Mouse (Mus musculus) heart, postnatal 0 days (tissue): ENCODE measurements around the gene Fosl1. TPM values are rescaled to one million over a fixed set of nuclear protein-coding genes. Genes with fewer than 3 reads are reported as not detected.

ENCODE experiments used
- ATAC-seq: fragments of 200-750 bp; cut with Nextera tagmentation; 2 replicates; pipeline ENCODE4 v1.8.0; 2017; ENCODE audit warnings: low read depth, moderate number of reproducible peaks, moderate library complexity; ENCODE audit not compliant: insufficient read depth
- DNase-seq: peaks from one replicate; pipeline ENCODE4 v3.0.0-alpha.2; 2016; ENCODE audit warnings: low spot score
- H3K27ac ChIP-seq: fragments of 300-500 bp; sonication (generic); 2 replicates; pipeline ENCODE4 v1.5.1; 2014; ENCODE audit warnings: low read depth, mild to moderate bottlenecking
- H3K27me3 ChIP-seq: fragments of 300-500 bp; sonication (generic); 2 replicates; pipeline ENCODE4 v1.6.1; 2014; ENCODE audit warnings: low read length, mixed read lengths; ENCODE audit not compliant: control insufficient read depth, insufficient read depth
- H3K36me3 ChIP-seq: fragments of 300-500 bp; sonication (generic); replicated peaks from 2 replicates; pipeline ENCODE4 v1.6.1; 2014; ENCODE audit warnings: low read length, mixed read lengths; ENCODE audit not compliant: control insufficient read depth, insufficient read depth
- H3K4me1 ChIP-seq: fragments of 300-500 bp; sonication (generic); 2 replicates; pipeline ENCODE4 v1.6.1; 2014; ENCODE audit warnings: antibody characterized with exemption; ENCODE audit not compliant: control insufficient read depth, insufficient read depth
- H3K4me2 ChIP-seq: fragments of 300-500 bp; sonication (generic); 2 replicates; pipeline ENCODE4 v1.6.1; 2014; ENCODE audit warnings: low read depth, mild to moderate bottlenecking, low read length, moderate library complexity
- H3K4me3 ChIP-seq: fragments of 300-500 bp; sonication (generic); 2 replicates; pipeline ENCODE4 v1.5.1; 2014; ENCODE audit warnings: low read depth, low read length
- H3K9ac ChIP-seq: fragments of 300-500 bp; sonication (generic); replicated peaks from 2 replicates; pipeline ENCODE4 v1.6.1; 2014; ENCODE audit warnings: low read depth, low read length, mixed read lengths
- H3K9me3 ChIP-seq: fragments of 300-500 bp; sonication (generic); replicated peaks from 2 replicates; pipeline ENCODE4 v1.6.1; 2016; ENCODE audit warnings: low read length; ENCODE audit not compliant: control insufficient read depth
- CTCF ChIP-seq: IDR thresholded peaks from 2 replicates; pipeline ENCODE4 v1.5.1; 2016; ENCODE audit warnings: antibody characterized with exemption, control low read depth, low read depth
- EP300 ChIP-seq: IDR thresholded peaks from 2 replicates; pipeline ENCODE4 v1.6.1; 2016; ENCODE audit warnings: antibody characterized with exemption, low read depth
- whole genome bisulfite sequencing: fragments of 180-500 bp; shearing (Covaris S2); extraction: QIAGEN DNeasy Blood & Tissue Kit; methylation state at CpG from one replicate; pipeline ENCODE4 v1.1.7; 2014; 5-methylcytosine and 5-hydroxymethylcytosine counted together
- polyA plus RNA-seq: library from polyadenylated mRNA; unstranded; fragments of >200 nt; fragmentation: Nextera tagmentation; extraction: Ambion mirVana; gene quantifications from 2 replicates; pipeline ENCODE4 v1.2.1, GENCODE M21; 2015
- total RNA-seq: library from RNA; depleted of rRNA; stranded (reverse); fragments of >200 nt; gene quantifications from 2 replicates; pipeline ENCODE4 v1.2.3, GENCODE M21; 2014; ENCODE audit warnings: low replicate concordance

The Fosl1 gene
- total and polyA plus RNA-seq, 2 experiments from 2014 or later, result 0.12 TPM; not detected in 1

- Histone ChIP-seq H3K4me3 (peak overlapping the region; percentile 75), H3K27ac (peak overlapping the region; percentile 61), H3K9ac (peak overlapping the region; percentile 89; the same call in 1 of the 2 replicates), H3K9me3 (no peaks in the 10 kb centered on the region), H3K4me1 (peaks cover 24% of the 10 kb centered on the region), H3K27me3 (no peaks in the 10 kb centered on the region), H3K4me2 (peak overlapping the region; percentile 99), H3K36me3 (peaks cover 12% of the 10 kb centered on the region)
- ATAC-seq (no peak), DNase-seq (no peak)
- TF ChIP-seq EP300 (no peak), CTCF (no peak)
- WGBS, result 62% methylated on average over 8 of the region's 8 CpGs
Measured at GRCm38 (mm10) chr19:5455568-5455967, 8.2 kb downstream of the Fosl1 start.

- Histone ChIP-seq H3K9me3 (no peaks in the 10 kb centered on the region), H3K27ac (peak overlapping the region; percentile 98), H3K4me1 (peaks cover 30% of the 10 kb centered on the region), H3K36me3 (peaks cover 12% of the 10 kb centered on the region), H3K4me3 (peak overlapping the region; percentile 75), H3K9ac (peak overlapping the region; percentile 89), H3K27me3 (no peaks in the 10 kb centered on the region), H3K4me2 (peak overlapping the region; percentile 99)
- TF ChIP-seq CTCF (no peak), EP300 (peak; percentile 68; the same call in 1 of the 2 replicates)
- DNase-seq, result no peak
- peak; percentile 7 for ATAC-seq
- 2% methylated on average over 26 of the region's 26 CpGs for WGBS
Measured at GRCm38 (mm10) chr19:5456241-5456921, 9.0 kb downstream of the Fosl1 start.

- peak overlapping the region; percentile 99 for H3K4me2 ChIP-seq
- H3K9me3 ChIP-seq, result no peaks in the 10 kb centered on the region
- peak overlapping the region; percentile 75 for H3K4me3 ChIP-seq
- H3K27ac ChIP-seq, result peak overlapping the region; percentile 98
- peaks cover 31% of the 10 kb centered on the region for H3K4me1 ChIP-seq
- H3K36me3 ChIP-seq, result peaks cover 15% of the 10 kb centered on the region
- H3K27me3 ChIP-seq, result no peaks in the 10 kb centered on the region
- peak overlapping the region; percentile 89 for H3K9ac ChIP-seq
- WGBS, result under 1% methylated on average over 68 of the region's 70 CpGs
- ATAC-seq, result peak; percentile 86
- TF ChIP-seq CTCF (peak; percentile 2; the same call in 1 of the 2 replicates), EP300 (no peak)
- peak; percentile 98 for DNase-seq
Measured at GRCm38 (mm10) chr19:5456922-5457745, 9.8 kb downstream of the Fosl1 start.

GRCm38 (mm10) chr19:5457746-5458442, 10.5 kb downstream of the Fosl1 start, which contains the start of gene Ccdc85b:
Gene Ccdc85b, minus strand, starts transcription at chr19:5457894.
- peak within 1 kb of the TSS; percentile 89 for H3K9ac ChIP-seq
- 14% methylated on average over 14 of the region's 14 CpGs for WGBS
- ATAC-seq (peak; percentile 18), DNase-seq (no peak)
- peak within 1 kb of the TSS; percentile 99 for H3K4me2 ChIP-seq
- no peak for TF ChIP-seq CTCF
- peak; percentile 39; the same call in 1 of the 2 replicates for TF ChIP-seq EP300
- peak within 1 kb of the TSS; percentile 75 for H3K4me3 ChIP-seq
- H3K36me3 ChIP-seq, result peaks cover 22% of the 10 kb centered on the region
- H3K27ac ChIP-seq, result peak within 1 kb of the TSS; percentile 98
- peaks cover 31% of the 10 kb centered on the region for H3K4me1 ChIP-seq
- H3K27me3 ChIP-seq, result no peaks in the 10 kb centered on the region
- H3K9me3 ChIP-seq, result no peaks in the 10 kb centered on the region

GRCm38 (mm10) chr19:5459019-5459418, 11.7 kb downstream of the Fosl1 start:
- no peak for TF ChIP-seq EP300
- no peak for TF ChIP-seq CTCF
- DNase-seq (no peak), ATAC-seq (no peak)
- H3K9me3 ChIP-seq, result no peaks in the 10 kb centered on the region
- 48% methylated on average over 7 of the region's 7 CpGs for WGBS
- H3K27me3 ChIP-seq, result no peaks in the 10 kb centered on the region
- no peak overlapping the region for H3K4me2 ChIP-seq
- no peak overlapping the region for H3K27ac ChIP-seq
- H3K4me1 ChIP-seq, result peaks cover 31% of the 10 kb centered on the region
- H3K9ac ChIP-seq, result no peak overlapping the region
- peaks cover 23% of the 10 kb centered on the region for H3K36me3 ChIP-seq
- no peak overlapping the region for H3K4me3 ChIP-seq
